Mouse (Mus musculus) layer of hippocampus, postnatal 14 days (tissue): ENCODE data around the gene Rpl9-ps6. TPM values are rescaled to one million over a fixed set of nuclear protein-coding genes. Genes with fewer than 3 reads are reported as not detected.
"Not testable (repeated sequence)": the region's sequence is repeated elsewhere in the genome, so short reads cannot be mapped to it uniquely, and the experiment has no call there.

Source experiments
- DNase-seq, 2 experiments: peaks; one replicate each; pipeline ENCODE4 v3.0.0; 2021 to 2022; ENCODE audit warnings: low spot score in 2 of 2, mixed read lengths in 1 of 2
- total RNA-seq, 2 experiments: library from RNA; stranded (reverse); gene quantifications; 2 replicates each; pipeline ENCODE4 v1.2.3; 2021

The Rpl9-ps6 gene
- total RNA-seq, 2 experiments from 2014 or later, result 29.4 to 31.5 TPM

GRCm38 (mm10) chr19:32484941-32485660 lies 18.7 kb upstream of the Rpl9-ps6 start:
- no peak for DNase-seq

GRCm38 (mm10) chr19:32481511-32481910 lies 15.1 kb upstream of the Rpl9-ps6 start:
- DNase-seq, result no peak

- no peak for DNase-seq
Measured at GRCm38 (mm10) chr19:32480791-32481442, 14.5 kb upstream of the Rpl9-ps6 start.

GRCm38 (mm10) chr19:32480255-32480654 lies 13.9 kb upstream of the Rpl9-ps6 start:
- DNase-seq, result no peak

GRCm38 (mm10) chr19:32476712-32477052 lies 10.3 kb upstream of the Rpl9-ps6 start:
- no peak for DNase-seq

- no peak for DNase-seq
Measured at GRCm38 (mm10) chr19:32476016-32476711, 9.8 kb upstream of the Rpl9-ps6 start.

GRCm38 (mm10) chr19:32470570-32471263 lies 4.3 kb upstream of the Rpl9-ps6 start:
- DNase-seq, result no peak

GRCm38 (mm10) chr19:32470059-32470497 lies 3.7 kb upstream of the Rpl9-ps6 start:
- DNase-seq, result peak; percentile 24 to 50

- no peak for DNase-seq
Measured at GRCm38 (mm10) chr19:32467325-32467724, 947 bp upstream of the Rpl9-ps6 start.

- DNase-seq, result no peak
Measured at GRCm38 (mm10) chr19:32465228-32465627, 1.1 kb downstream of the Rpl9-ps6 start.

GRCm38 (mm10) chr19:32463037-32463436 lies 3.3 kb downstream of the Rpl9-ps6 start:
- no peak for DNase-seq

- not testable (repeated sequence) for DNase-seq
Measured at GRCm38 (mm10) chr19:32457631-32458030, 8.7 kb downstream of the Rpl9-ps6 start.

- DNase-seq, result no peak
Measured at GRCm38 (mm10) chr19:32456744-32457143, 9.6 kb downstream of the Rpl9-ps6 start.

- no peak for DNase-seq
Measured at GRCm38 (mm10) chr19:32452231-32452630, 14.1 kb downstream of the Rpl9-ps6 start.

- no peak for DNase-seq
Measured at GRCm38 (mm10) chr19:32448931-32449330, 17.4 kb downstream of the Rpl9-ps6 start.

GRCm38 (mm10) chr19:32441568-32441967 lies 24.8 kb downstream of the Rpl9-ps6 start:
- DNase-seq, result no peak

- DNase-seq, result no peak
Measured at GRCm38 (mm10) chr19:32439356-32439755, 27.0 kb downstream of the Rpl9-ps6 start.

- DNase-seq, result no peak
Measured at GRCm38 (mm10) chr19:32425856-32426255, 40.5 kb downstream of the Rpl9-ps6 start.

- no peak for DNase-seq
Measured at GRCm38 (mm10) chr19:32424706-32425105, 41.7 kb downstream of the Rpl9-ps6 start.

GRCm38 (mm10) chr19:32419069-32419468 lies 47.3 kb downstream of the Rpl9-ps6 start:
- peak in 1 of 2 experiments; percentile 16 for DNase-seq

- no peak for DNase-seq
Measured at GRCm38 (mm10) chr19:32416692-32417317, 49.6 kb downstream of the Rpl9-ps6 start.
